Mouse (Mus musculus) spleen, postnatal 10 days (tissue): ENCODE measurements around the gene Anxa2.

Experiments used
- DNase-seq, 2 experiments: peaks; one replicate each; pipeline ENCODE4 v3.0.0; 2021 to 2022; ENCODE audit warnings: low spot score in 2 of 2

The Anxa2 gene

GRCm38 (mm10) chr9:69511881-69512590 is 58.6 kb downstream of the Anxa2 start:
- no peak for DNase-seq

- no peak for DNase-seq
These were observed 59.3 kb downstream of the Anxa2 start for GRCm38 (mm10) chr9:69512726-69513125.

GRCm38 (mm10) chr9:69514206-69514605 is 60.8 kb downstream of the Anxa2 start:
- DNase-seq: no peak

GRCm38 (mm10) chr9:69515416-69515815 is 62.0 kb downstream of the Anxa2 start:
- DNase-seq: no peak

GRCm38 (mm10) chr9:69517387-69518035 is 64.1 kb downstream of the Anxa2 start:
- no peak for DNase-seq
